8 mouse cellular contexts compared by ENCODE assay signal in the genomic region with DNA sequence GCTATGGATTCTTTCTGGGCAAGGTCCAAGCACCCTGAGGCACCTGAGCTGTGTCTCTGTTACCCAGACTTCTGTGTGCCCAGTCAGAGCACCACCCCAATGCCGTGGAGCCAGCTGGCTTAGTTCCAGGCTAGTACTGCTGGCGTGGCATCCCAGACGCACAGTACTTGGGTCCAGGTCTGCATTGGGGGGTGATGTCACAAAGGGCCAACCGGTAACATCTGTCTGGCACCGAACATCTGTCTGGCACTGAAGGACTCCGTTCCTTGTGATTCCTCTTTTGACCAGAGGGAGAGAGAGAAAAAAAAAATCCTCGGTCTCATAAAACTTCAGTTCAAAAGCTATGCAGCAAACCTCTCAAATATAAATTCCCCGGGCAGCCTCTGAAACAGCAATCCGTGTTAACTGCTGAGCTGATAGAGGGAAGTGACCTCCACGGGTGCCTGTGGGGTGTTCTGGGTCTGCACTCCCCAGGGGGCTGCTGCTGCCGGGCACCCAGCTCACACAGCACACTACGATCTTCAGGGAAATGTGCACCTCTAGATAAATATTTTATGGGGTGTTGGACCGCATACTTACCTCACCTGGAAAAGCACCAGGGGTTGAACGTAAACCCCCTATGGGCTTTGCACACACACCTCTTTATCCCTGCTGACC. TPM values are rescaled to one million over a fixed set of nuclear protein-coding genes. Genes with fewer than 3 reads are reported as not detected.
DNase-seq lines count a peak whose midpoint lies in the region; ATAC-seq and TF ChIP-seq lines count a peak whose summit lies in the region.

No protein-coding gene starts in this region.

- H3K36me3 ChIP-seq in heart, embryonic 11.5 days (ENCODE audit: control insufficient read depth, insufficient read depth, low read length) = no peaks in the 10 kb centered on the region
- no peaks in the 10 kb centered on the region for H3K36me3 ChIP-seq in heart, embryonic 16.5 days (ENCODE audit: control insufficient read depth, insufficient read depth)
- H3K36me3 ChIP-seq in limb, embryonic 10.5 days = no peaks in the 10 kb centered on the region
- H3K36me3 ChIP-seq in neural tube, embryonic 14.5 days (ENCODE audit: control insufficient read depth, insufficient read depth, low read length) = no peaks in the 10 kb centered on the region

- no peak for TF ChIP-seq POLR2A in cerebellum, adult 2 months (IDR thresholded peaks at IDR 0.05; ENCODE audit: borderline replicate concordance, insufficient read depth, low read length)

- no peak overlapping the region for H3K27ac ChIP-seq in heart, embryonic 11.5 days (ENCODE audit: low read depth, low read length)
- peak overlapping the region; percentile 76 for H3K27ac ChIP-seq in cerebellum, adult 2 months (ENCODE audit: insufficient read depth, low read length)
- no peak overlapping the region for H3K27ac ChIP-seq in heart, embryonic 16.5 days (ENCODE audit: low read length)
- no peak overlapping the region for H3K27ac ChIP-seq in limb, embryonic 10.5 days
- no peak overlapping the region for H3K27ac ChIP-seq in neural tube, embryonic 14.5 days (ENCODE audit: low read depth, low read length)

- peak overlapping the region; percentile 52 for H3K4me3 ChIP-seq in heart, embryonic 11.5 days (ENCODE audit: low read depth, low read length)
- peak overlapping the region; percentile 83 for H3K4me3 ChIP-seq in cerebellum, adult 2 months (replicated peaks; ENCODE audit: insufficient read depth, low read depth, low read length)
- peak overlapping the region; percentile 62 for H3K4me3 ChIP-seq in heart, embryonic 16.5 days (ENCODE audit: low read length)
- H3K4me3 ChIP-seq in limb, embryonic 10.5 days = peak overlapping the region; percentile 49
- H3K4me3 ChIP-seq in neural tube, embryonic 14.5 days (ENCODE audit: low read depth, low read length) = peak overlapping the region; percentile 36

- H3K9ac ChIP-seq in heart, embryonic 11.5 days (ENCODE audit: low read depth, low read length) = no peak overlapping the region
- H3K9ac ChIP-seq in heart, embryonic 16.5 days (ENCODE audit: low read length) = peak overlapping the region; percentile 73
- H3K9ac ChIP-seq in neural tube, embryonic 14.5 days (replicated peaks; ENCODE audit: low read depth, low read length) = no peak overlapping the region

- ATAC-seq in heart, embryonic 11.5 days (replicated peaks; ENCODE audit: insufficient number of reproducible peaks, low FRiP score, low TSS enrichment) = no peak
- no peak for ATAC-seq in heart, embryonic 16.5 days (replicated peaks; ENCODE audit: extremely low read depth, insufficient read depth, low FRiP score)
- no peak for ATAC-seq in neural tube, embryonic 14.5 days (ENCODE audit: low read depth)

- TF ChIP-seq CTCF in cerebellum, adult 2 months (IDR thresholded peaks at IDR 0.05; ENCODE audit: borderline replicate concordance, insufficient read depth, low read depth, low read length) = no peak

- no peaks in the 10 kb centered on the region for H3K9me3 ChIP-seq in heart, embryonic 11.5 days (replicated peaks; ENCODE audit: control insufficient read depth, low read length)
- H3K9me3 ChIP-seq in heart, embryonic 16.5 days (replicated peaks; ENCODE audit: control insufficient read depth, low read length) = no peaks in the 10 kb centered on the region
- H3K9me3 ChIP-seq in limb, embryonic 10.5 days (replicated peaks) = no peaks in the 10 kb centered on the region
- H3K9me3 ChIP-seq in neural tube, embryonic 14.5 days (ENCODE audit: control insufficient read depth, low read length) = no peaks in the 10 kb centered on the region

- WGBS in heart, embryonic 11.5 days (ENCODE audit: insufficient replicate concordance) = 27% methylated on average over 14 of the region's 14 CpGs
- WGBS in cerebellum, adult 2 months = 22% methylated on average over 14 of the region's 14 CpGs
- WGBS in heart, embryonic 16.5 days = 31% methylated on average over 14 of the region's 14 CpGs
- WGBS in limb, embryonic 10.5 days = 25% methylated on average over 14 of the region's 14 CpGs
- 21% methylated on average over 14 of the region's 14 CpGs for WGBS in neural tube, embryonic 14.5 days

- peak overlapping the region; percentile 90 for H3K4me2 ChIP-seq in heart, embryonic 11.5 days
- peak overlapping the region; percentile 90 for H3K4me2 ChIP-seq in heart, embryonic 16.5 days (ENCODE audit: low read depth, low read length)
- H3K4me2 ChIP-seq in neural tube, embryonic 14.5 days (ENCODE audit: low read depth, low read length) = peak overlapping the region; percentile 85

- H3K27me3 ChIP-seq in heart, embryonic 11.5 days (ENCODE audit: control insufficient read depth, insufficient read depth, low read length) = peaks cover 76% of the 10 kb centered on the region
- no peaks in the 10 kb centered on the region for H3K27me3 ChIP-seq in cerebellum, adult 2 months (ENCODE audit: control insufficient read depth, insufficient read depth, low read length)
- peaks cover 57% of the 10 kb centered on the region for H3K27me3 ChIP-seq in heart, embryonic 16.5 days (ENCODE audit: control insufficient read depth, insufficient read depth, low read length)
- peaks cover 95% of the 10 kb centered on the region for H3K27me3 ChIP-seq in limb, embryonic 10.5 days (ENCODE audit: low read depth, poor library complexity, severe bottlenecking)
- peaks cover 57% of the 10 kb centered on the region for H3K27me3 ChIP-seq in neural tube, embryonic 14.5 days (ENCODE audit: control insufficient read depth, insufficient read depth, low read length)

- DNase-seq in heart, adult 9 months (ENCODE audit: low spot score in 2 of 2) = no peak
- DNase-seq in cerebellum, adult 2 months = peak; percentile 78 to 80
- DNase-seq in limb, embryonic 10.5 days (ENCODE audit: low spot score) = no peak
- DNase-seq in urinary bladder, adult 2 months (ENCODE audit: low spot score) = no peak
- DNase-seq in Muller cell, postnatal 12 days (ENCODE audit: inconsistent ontology term) = no peak

- peaks cover 17% of the 10 kb centered on the region for H3K4me1 ChIP-seq in heart, embryonic 11.5 days (ENCODE audit: control insufficient read depth, insufficient read depth, low read length)
- H3K4me1 ChIP-seq in cerebellum, adult 2 months (ENCODE audit: control insufficient read depth, insufficient read depth, low read length) = peaks cover 18% of the 10 kb centered on the region
- H3K4me1 ChIP-seq in heart, embryonic 16.5 days (ENCODE audit: control insufficient read depth, insufficient read depth, low read length) = peaks cover 22% of the 10 kb centered on the region
- H3K4me1 ChIP-seq in limb, embryonic 10.5 days = peaks cover 40% of the 10 kb centered on the region
- peaks cover 11% of the 10 kb centered on the region; the same call in 1 of the 2 replicates for H3K4me1 ChIP-seq in neural tube, embryonic 14.5 days (ENCODE audit: control insufficient read depth, insufficient read depth, low read length)

RNA-seq across cellular contexts. Expression of gene H6pd, which starts 22.5 kb away (rescaled TPM):
- polyA plus RNA-seq in heart, embryonic 11.5 days (2014; fragmentation: Nextera tagmentation; extraction: Ambion mirVana) = 4.8 and 6.2 TPM in 2 replicates
- polyA plus RNA-seq in cerebellum, adult 2 months (2012; rRNA removed) = 11.6 and 14.1 TPM in 2 replicates
- 11.4 and 14.6 TPM in 2 replicates for polyA plus RNA-seq in heart, embryonic 16.5 days (2015; fragmentation: Nextera tagmentation; extraction: Ambion mirVana)
- 4.5 and 5.6 TPM in 2 replicates for polyA plus RNA-seq in limb, embryonic 10.5 days (2016; fragmentation: Nextera tagmentation; extraction: Ambion mirVana)
- polyA plus RNA-seq in neural tube, embryonic 14.5 days (2014; fragmentation: Nextera tagmentation; extraction: Ambion mirVana) = 2.0 and 3.3 TPM in 2 replicates
- polyA plus RNA-seq in urinary bladder, adult 2 months (2012; rRNA removed) = 45.9 and 57.6 TPM in 2 replicates

RNA-seq across cellular contexts. Expression of gene Gpr157, which starts 55.8 kb away (rescaled TPM):
- polyA plus RNA-seq in heart, embryonic 11.5 days (2014; fragmentation: Nextera tagmentation; extraction: Ambion mirVana) = 1.3 and 1.5 TPM in 2 replicates
- 2.9 and 3.1 TPM in 2 replicates for polyA plus RNA-seq in cerebellum, adult 2 months (2012; rRNA removed)
- 4.3 and 4.5 TPM in 2 replicates for polyA plus RNA-seq in heart, embryonic 16.5 days (2015; fragmentation: Nextera tagmentation; extraction: Ambion mirVana)
- polyA plus RNA-seq in limb, embryonic 10.5 days (2016; fragmentation: Nextera tagmentation; extraction: Ambion mirVana) = 0.28 and 0.75 TPM in 2 replicates
- polyA plus RNA-seq in neural tube, embryonic 14.5 days (2014; fragmentation: Nextera tagmentation; extraction: Ambion mirVana) = 0.16 and 0.33 TPM in 2 replicates
- polyA plus RNA-seq in urinary bladder, adult 2 months (2012; rRNA removed) = 1.7 and 2.0 TPM in 2 replicates

Comparison
In these comparisons a context has a peak if more than half of its experiments do, and no peak if none do; other contexts are left out.
1. DNase-seq: peak in cerebellum, adult 2 months (2 of 2); none in heart, adult 9 months (0 of 2), limb, embryonic 10.5 days (single experiment), urinary bladder, adult 2 months (single experiment) and Muller cell, postnatal 12 days (single experiment).
2. Peak in every context shown above with its lines, with median percentiles within 50 percentile points of each other: H3K4me2 ChIP-seq and H3K4me3 ChIP-seq.